Mouse (Mus musculus): Measurements from ENCODE around the gene Lsmem1. TPM values are rescaled to one million over a fixed set of nuclear protein-coding genes. Genes with fewer than 3 reads are reported as not detected.

The Lsmem1 gene
- 0.21 and 0.23 TPM in 2 replicates for polyA plus RNA-seq (2015; fragmentation: Nextera tagmentation; extraction: Ambion mirVana)

GRCm38 (mm10) chr12:40199302-40199701, at the start of gene Lsmem1:
Gene Lsmem1 (minus strand): TSS chr12:40199490.
- ATAC-seq (ENCODE audit: low FRiP score, low TSS enrichment): no peak
- H3K9me3 ChIP-seq (ENCODE audit: low read length): no peaks in the 10 kb centered on the region
- no peaks in the 10 kb centered on the region for H3K27me3 ChIP-seq (ENCODE audit: insufficient read depth, low read length)
- WGBS: 71% methylated on average over 8 of the region's 8 CpGs
- H3K4me1 ChIP-seq (ENCODE audit: insufficient read depth, low read length): no peaks in the 10 kb centered on the region
- no peak within 1 kb of the TSS for H3K27ac ChIP-seq (ENCODE audit: low read length)
- peaks cover 17% of the 10 kb centered on the region for H3K36me3 ChIP-seq (ENCODE audit: insufficient read depth, low read length)
- 0 out of 2 replicates have a peak within 1 kb of the TSS, but pooled peaks have one; percentile 2 for H3K4me2 ChIP-seq (replicated peaks; ENCODE audit: low read depth, low read length)
- H3K4me3 ChIP-seq (ENCODE audit: low read length): no peak within 1 kb of the TSS
- no peak within 1 kb of the TSS for H3K9ac ChIP-seq (replicated peaks; ENCODE audit: low read length)

GRCm38 (mm10) chr12:40248454-40249180, 49.3 kb upstream of the Lsmem1 start, which contains the start of gene Ifrd1:
Gene Ifrd1 (minus strand): TSS chr12:40248504.
- 57% methylated on average over 5 of the region's 5 CpGs for WGBS
- H3K9ac ChIP-seq (replicated peaks; ENCODE audit: low read length): no peak within 1 kb of the TSS
- no peaks in the 10 kb centered on the region for H3K36me3 ChIP-seq (ENCODE audit: insufficient read depth, low read length)
- H3K27me3 ChIP-seq (ENCODE audit: insufficient read depth, low read length): no peaks in the 10 kb centered on the region
- H3K4me1 ChIP-seq (ENCODE audit: insufficient read depth, low read length): no peaks in the 10 kb centered on the region
- H3K9me3 ChIP-seq (ENCODE audit: low read length): no peaks in the 10 kb centered on the region
- no peak within 1 kb of the TSS for H3K4me3 ChIP-seq (ENCODE audit: low read length)
- ATAC-seq (ENCODE audit: low FRiP score, low TSS enrichment): no peak
- no peak within 1 kb of the TSS; the same call in 1 of the 2 replicates for H3K27ac ChIP-seq (ENCODE audit: low read length)
- no peak within 1 kb of the TSS for H3K4me2 ChIP-seq (replicated peaks; ENCODE audit: low read depth, low read length)

- Histone ChIP-seq H3K4me1 (ENCODE audit: insufficient read depth, low read length) (no peaks in the 10 kb centered on the region), H3K4me2 (replicated peaks; ENCODE audit: low read depth, low read length) (no peak overlapping the region), H3K9me3 (ENCODE audit: low read length) (no peaks in the 10 kb centered on the region), H3K9ac (replicated peaks; ENCODE audit: low read length) (no peak overlapping the region), H3K4me3 (ENCODE audit: low read length) (no peak overlapping the region), H3K36me3 (ENCODE audit: insufficient read depth, low read length) (no peaks in the 10 kb centered on the region), H3K27ac (ENCODE audit: low read length) (no peak overlapping the region; the same call in 1 of the 2 replicates), H3K27me3 (ENCODE audit: insufficient read depth, low read length) (no peaks in the 10 kb centered on the region)
- WGBS: 79% methylated on average over 6 of the region's 6 CpGs
- peak; percentile 59; the same call in 1 of the 2 replicates for ATAC-seq (ENCODE audit: low FRiP score, low TSS enrichment)
Observed at GRCm38 (mm10) chr12:40247976-40248375, 48.7 kb upstream of the Lsmem1 start.

GRCm38 (mm10) chr12:40247384-40247783, 48.1 kb upstream of the Lsmem1 start:
- 63% methylated on average over 4 of the region's 4 CpGs for WGBS
- Histone ChIP-seq H3K36me3 (ENCODE audit: insufficient read depth, low read length) (no peaks in the 10 kb centered on the region), H3K9me3 (ENCODE audit: low read length) (no peaks in the 10 kb centered on the region), H3K4me3 (ENCODE audit: low read length) (no peak overlapping the region), H3K4me1 (ENCODE audit: insufficient read depth, low read length) (no peaks in the 10 kb centered on the region), H3K9ac (replicated peaks; ENCODE audit: low read length) (no peak overlapping the region), H3K27ac (ENCODE audit: low read length) (no peak overlapping the region), H3K27me3 (ENCODE audit: insufficient read depth, low read length) (no peaks in the 10 kb centered on the region), H3K4me2 (replicated peaks; ENCODE audit: low read depth, low read length) (no peak overlapping the region)
- ATAC-seq (ENCODE audit: low FRiP score, low TSS enrichment): no peak

GRCm38 (mm10) chr12:40245434-40245970, 46.2 kb upstream of the Lsmem1 start:
- ATAC-seq (ENCODE audit: low FRiP score, low TSS enrichment): no peak
- H3K27ac ChIP-seq (ENCODE audit: low read length): no peak overlapping the region
- no peaks in the 10 kb centered on the region for H3K36me3 ChIP-seq (ENCODE audit: insufficient read depth, low read length)
- no peak overlapping the region for H3K4me3 ChIP-seq (ENCODE audit: low read length)
- no peak overlapping the region for H3K4me2 ChIP-seq (replicated peaks; ENCODE audit: low read depth, low read length)
- H3K4me1 ChIP-seq (ENCODE audit: insufficient read depth, low read length): no peaks in the 10 kb centered on the region
- H3K27me3 ChIP-seq (ENCODE audit: insufficient read depth, low read length): no peaks in the 10 kb centered on the region
- 89% methylated on average over 7 of the region's 7 CpGs for WGBS
- H3K9ac ChIP-seq (replicated peaks; ENCODE audit: low read length): no peak overlapping the region
- no peaks in the 10 kb centered on the region for H3K9me3 ChIP-seq (ENCODE audit: low read length)

- Histone ChIP-seq H3K27ac (ENCODE audit: low read length) (no peak overlapping the region), H3K36me3 (ENCODE audit: insufficient read depth, low read length) (no peaks in the 10 kb centered on the region), H3K4me1 (ENCODE audit: insufficient read depth, low read length) (no peaks in the 10 kb centered on the region), H3K9me3 (ENCODE audit: low read length) (no peaks in the 10 kb centered on the region), H3K4me3 (ENCODE audit: low read length) (no peak overlapping the region), H3K4me2 (replicated peaks; ENCODE audit: low read depth, low read length) (no peak overlapping the region), H3K9ac (replicated peaks; ENCODE audit: low read length) (no peak overlapping the region), H3K27me3 (ENCODE audit: insufficient read depth, low read length) (no peaks in the 10 kb centered on the region)
- 87% methylated on average over 5 of the region's 5 CpGs for WGBS
- ATAC-seq (ENCODE audit: low FRiP score, low TSS enrichment): no peak
Observed at GRCm38 (mm10) chr12:40244926-40245325, 45.6 kb upstream of the Lsmem1 start.

GRCm38 (mm10) chr12:40243821-40244221, 44.5 kb upstream of the Lsmem1 start:
- H3K9ac ChIP-seq (replicated peaks; ENCODE audit: low read length): no peak overlapping the region
- no peaks in the 10 kb centered on the region for H3K36me3 ChIP-seq (ENCODE audit: insufficient read depth, low read length)
- WGBS: 60% methylated on average over 11 of the region's 11 CpGs
- H3K27me3 ChIP-seq (ENCODE audit: insufficient read depth, low read length): no peaks in the 10 kb centered on the region
- no peaks in the 10 kb centered on the region for H3K9me3 ChIP-seq (ENCODE audit: low read length)
- H3K4me3 ChIP-seq (ENCODE audit: low read length): no peak overlapping the region
- no peaks in the 10 kb centered on the region for H3K4me1 ChIP-seq (ENCODE audit: insufficient read depth, low read length)
- no peak overlapping the region for H3K4me2 ChIP-seq (replicated peaks; ENCODE audit: low read depth, low read length)
- no peak for ATAC-seq (ENCODE audit: low FRiP score, low TSS enrichment)
- H3K27ac ChIP-seq (ENCODE audit: low read length): no peak overlapping the region

GRCm38 (mm10) chr12:40243241-40243640, 44.0 kb upstream of the Lsmem1 start:
- no peaks in the 10 kb centered on the region for H3K27me3 ChIP-seq (ENCODE audit: insufficient read depth, low read length)
- no peak overlapping the region for H3K27ac ChIP-seq (ENCODE audit: low read length)
- H3K4me2 ChIP-seq (replicated peaks; ENCODE audit: low read depth, low read length): no peak overlapping the region
- 72% methylated on average over 4 of the region's 4 CpGs for WGBS
- H3K36me3 ChIP-seq (ENCODE audit: insufficient read depth, low read length): no peaks in the 10 kb centered on the region
- H3K9me3 ChIP-seq (ENCODE audit: low read length): no peaks in the 10 kb centered on the region
- no peak for ATAC-seq (ENCODE audit: low FRiP score, low TSS enrichment)
- H3K4me3 ChIP-seq (ENCODE audit: low read length): no peak overlapping the region
- no peak overlapping the region for H3K9ac ChIP-seq (replicated peaks; ENCODE audit: low read length)
- H3K4me1 ChIP-seq (ENCODE audit: insufficient read depth, low read length): no peaks in the 10 kb centered on the region

GRCm38 (mm10) chr12:40239161-40239560, 39.9 kb upstream of the Lsmem1 start:
- H3K4me3 ChIP-seq (ENCODE audit: low read length): no peak overlapping the region
- H3K27ac ChIP-seq (ENCODE audit: low read length): no peak overlapping the region
- WGBS: 85% methylated on average over 7 of the region's 7 CpGs
- no peak overlapping the region for H3K4me2 ChIP-seq (replicated peaks; ENCODE audit: low read depth, low read length)
- H3K9ac ChIP-seq (replicated peaks; ENCODE audit: low read length): no peak overlapping the region
- no peaks in the 10 kb centered on the region for H3K9me3 ChIP-seq (ENCODE audit: low read length)
- ATAC-seq (ENCODE audit: low FRiP score, low TSS enrichment): no peak
- H3K36me3 ChIP-seq (ENCODE audit: insufficient read depth, low read length): no peaks in the 10 kb centered on the region
- no peaks in the 10 kb centered on the region for H3K27me3 ChIP-seq (ENCODE audit: insufficient read depth, low read length)
- H3K4me1 ChIP-seq (ENCODE audit: insufficient read depth, low read length): no peaks in the 10 kb centered on the region

GRCm38 (mm10) chr12:40232231-40232630, 32.9 kb upstream of the Lsmem1 start:
- no peak overlapping the region for H3K9ac ChIP-seq (replicated peaks; ENCODE audit: low read length)
- H3K4me1 ChIP-seq (ENCODE audit: insufficient read depth, low read length): no peaks in the 10 kb centered on the region
- no peaks in the 10 kb centered on the region for H3K27me3 ChIP-seq (ENCODE audit: insufficient read depth, low read length)
- no peak for ATAC-seq (ENCODE audit: low FRiP score, low TSS enrichment)
- 86% methylated on average over 1 of the region's 1 CpGs for WGBS
- no peaks in the 10 kb centered on the region for H3K36me3 ChIP-seq (ENCODE audit: insufficient read depth, low read length)
- H3K9me3 ChIP-seq (ENCODE audit: low read length): no peaks in the 10 kb centered on the region
- no peak overlapping the region for H3K4me2 ChIP-seq (replicated peaks; ENCODE audit: low read depth, low read length)
- H3K27ac ChIP-seq (ENCODE audit: low read length): no peak overlapping the region
- H3K4me3 ChIP-seq (ENCODE audit: low read length): no peak overlapping the region
